Mouse (Mus musculus) hindbrain, postnatal 0 days (tissue): ENCODE results near the gene Tmed1. TPM values are rescaled to one million over a fixed set of nuclear protein-coding genes. Genes with fewer than 3 reads are reported as not detected.

ENCODE experiments used
- ATAC-seq: fragments of 200-750 bp; cut with Nextera tagmentation; 2 replicates; pipeline ENCODE4 v1.8.0; 2017; ENCODE audit warnings: mild to moderate bottlenecking, moderate TSS enrichment, moderate library complexity
- DNase-seq: peaks from one replicate; pipeline ENCODE4 v3.0.0-alpha.2; 2015; ENCODE audit warnings: low spot score
- H3K27ac ChIP-seq: fragments of 300-500 bp; sonication (generic); 2 replicates; pipeline ENCODE4 v1.5.1; 2014; ENCODE audit warnings: mild to moderate bottlenecking
- H3K27me3 ChIP-seq: fragments of 300-500 bp; sonication (generic); 2 replicates; pipeline ENCODE4 v1.6.1; 2014; ENCODE audit warnings: low read length, mixed read lengths; ENCODE audit not compliant: insufficient read depth
- H3K36me3 ChIP-seq: fragments of 300-500 bp; sonication (generic); 2 replicates; pipeline ENCODE4 v1.6.1; 2014; ENCODE audit warnings: low read length, mixed read lengths; ENCODE audit not compliant: insufficient read depth
- H3K4me1 ChIP-seq: fragments of 300-500 bp; sonication (generic); 2 replicates; pipeline ENCODE4 v1.6.1; 2014; ENCODE audit warnings: antibody characterized with exemption, low read length, mixed read lengths; ENCODE audit not compliant: insufficient read depth
- H3K4me2 ChIP-seq: fragments of 300-500 bp; sonication (generic); 2 replicates; pipeline ENCODE4 v1.6.1; 2014; ENCODE audit warnings: low read depth, mild to moderate bottlenecking, low read length, moderate library complexity, mixed read lengths
- H3K4me3 ChIP-seq: fragments of 300-500 bp; sonication (generic); 2 replicates; pipeline ENCODE4 v1.5.1; 2014; ENCODE audit warnings: low read length
- H3K9ac ChIP-seq: fragments of 300-500 bp; sonication (generic); replicated peaks from 2 replicates; pipeline ENCODE4 v1.6.1; 2014; ENCODE audit warnings: mild to moderate bottlenecking, low read length, moderate library complexity, mixed read lengths
- H3K9me3 ChIP-seq: fragments of 300-500 bp; sonication (generic); 2 replicates; pipeline ENCODE4 v1.6.1; 2016; ENCODE audit warnings: low read length, mixed read lengths
- CTCF ChIP-seq: IDR thresholded peaks from 2 replicates; pipeline ENCODE4 v1.5.1; 2016; ENCODE audit warnings: antibody characterized with exemption, control low read depth, low read depth
- whole genome bisulfite sequencing: fragments of 180-500 bp; shearing (Covaris S2); extraction: QIAGEN DNeasy Blood & Tissue Kit; methylation state at CpG from one replicate; pipeline ENCODE4 v1.1.7; 2014; 5-methylcytosine and 5-hydroxymethylcytosine counted together
- polyA plus RNA-seq: library from polyadenylated mRNA; unstranded; fragments of >200 nt; fragmentation: Nextera tagmentation; extraction: Ambion mirVana; gene quantifications from 2 replicates; pipeline ENCODE4 v1.2.1, GENCODE M21; 2015
- total RNA-seq: library from RNA; depleted of rRNA; stranded (reverse); fragments of >200 nt; gene quantifications from 2 replicates; pipeline ENCODE4 v1.2.3, GENCODE M21; 2014; rRNA removed

Gene Tmed1
- total RNA-seq (50.2 and 61.3 TPM in 2 replicates), polyA plus RNA-seq (59.2 and 65.8 TPM in 2 replicates)

- no peaks in the 10 kb centered on the region for H3K27me3 ChIP-seq
- no peaks in the 10 kb centered on the region for H3K9me3 ChIP-seq
- H3K27ac ChIP-seq: peak within 1 kb of the TSS; percentile 85
- peak within 1 kb of the TSS; percentile 66 for H3K4me2 ChIP-seq
- TF ChIP-seq CTCF: no peak
- peaks cover 9% of the 10 kb centered on the region; the same call in 1 of the 2 replicates for H3K4me1 ChIP-seq
- 1% methylated on average over 44 of the region's 44 CpGs for WGBS
- peak within 1 kb of the TSS; percentile 54 for H3K9ac ChIP-seq
- H3K4me3 ChIP-seq: peak within 1 kb of the TSS; percentile 53
- peaks cover 26% of the 10 kb centered on the region for H3K36me3 ChIP-seq
- ATAC-seq: peak; percentile 97
- DNase-seq: peak; percentile 97
Measured at GRCm38 (mm10) chr9:21509772-21510688, at the start of gene Tmed1. TSS of gene Tmed1 (minus strand) at chr9:21510252.

GRCm38 (mm10) chr9:21559151-21559550 lies 49.1 kb upstream of the Tmed1 start:
- Histone ChIP-seq H3K36me3 (no peaks in the 10 kb centered on the region; the same call in 1 of the 2 replicates), H3K9me3 (no peaks in the 10 kb centered on the region), H3K4me2 (no peak overlapping the region), H3K4me3 (no peak overlapping the region), H3K27me3 (no peaks in the 10 kb centered on the region), H3K9ac (no peak overlapping the region), H3K4me1 (0 out of 2 replicates have a peak, but pooled peaks cover 4% of the 10 kb centered on the region), H3K27ac (no peak overlapping the region)
- no peak for TF ChIP-seq CTCF
- WGBS: 96% methylated on average over 3 of the region's 3 CpGs
- ATAC-seq (no peak), DNase-seq (no peak)

GRCm38 (mm10) chr9:21558366-21558765 lies 48.3 kb upstream of the Tmed1 start:
- WGBS: 64% methylated on average over 4 of the region's 4 CpGs
- H3K4me1 ChIP-seq: 0 out of 2 replicates have a peak, but pooled peaks cover 4% of the 10 kb centered on the region
- no peak overlapping the region for H3K9ac ChIP-seq
- H3K27me3 ChIP-seq: no peaks in the 10 kb centered on the region
- H3K36me3 ChIP-seq: no peaks in the 10 kb centered on the region; the same call in 1 of the 2 replicates
- TF ChIP-seq CTCF: no peak
- DNase-seq (no peak), ATAC-seq (no peak)
- H3K4me2 ChIP-seq: no peak overlapping the region
- H3K4me3 ChIP-seq: no peak overlapping the region
- no peaks in the 10 kb centered on the region for H3K9me3 ChIP-seq
- H3K27ac ChIP-seq: no peak overlapping the region

- Histone ChIP-seq H3K9ac (no peak overlapping the region), H3K27ac (no peak overlapping the region), H3K4me2 (no peak overlapping the region), H3K27me3 (no peaks in the 10 kb centered on the region), H3K36me3 (no peaks in the 10 kb centered on the region; the same call in 1 of the 2 replicates), H3K9me3 (no peaks in the 10 kb centered on the region), H3K4me1 (0 out of 2 replicates have a peak, but pooled peaks cover 4% of the 10 kb centered on the region), H3K4me3 (no peak overlapping the region)
- no peak for DNase-seq
- no peak for ATAC-seq
- no peak for TF ChIP-seq CTCF
- WGBS: 91% methylated on average over 2 of the region's 2 CpGs
Measured at GRCm38 (mm10) chr9:21557556-21557955, 47.5 kb upstream of the Tmed1 start.

- TF ChIP-seq CTCF: no peak
- H3K9me3 ChIP-seq: no peaks in the 10 kb centered on the region
- no peak for DNase-seq
- no peak overlapping the region for H3K27ac ChIP-seq
- no peaks in the 10 kb centered on the region for H3K27me3 ChIP-seq
- 74% methylated on average over 2 of the region's 2 CpGs for WGBS
- H3K36me3 ChIP-seq: no peaks in the 10 kb centered on the region; the same call in 1 of the 2 replicates
- H3K4me1 ChIP-seq: 0 out of 2 replicates have a peak, but pooled peaks cover 4% of the 10 kb centered on the region
- H3K4me2 ChIP-seq: no peak overlapping the region
- H3K9ac ChIP-seq: no peak overlapping the region
- ATAC-seq: no peak
- H3K4me3 ChIP-seq: no peak overlapping the region
Measured at GRCm38 (mm10) chr9:21556996-21557395, 46.9 kb upstream of the Tmed1 start.

- Histone ChIP-seq H3K9me3 (no peaks in the 10 kb centered on the region), H3K4me3 (no peak overlapping the region), H3K27me3 (no peaks in the 10 kb centered on the region), H3K4me1 (0 out of 2 replicates have a peak, but pooled peaks cover 4% of the 10 kb centered on the region), H3K4me2 (no peak overlapping the region), H3K27ac (no peak overlapping the region), H3K36me3 (peaks cover 9% of the 10 kb centered on the region), H3K9ac (no peak overlapping the region)
- ATAC-seq (no peak), DNase-seq (no peak)
- TF ChIP-seq CTCF: 0 out of 2 replicates have a peak, but pooled peaks have one; percentile 3
- WGBS: 90% methylated on average over 6 of the region's 6 CpGs
Measured at GRCm38 (mm10) chr9:21555198-21555742, 45.2 kb upstream of the Tmed1 start.
